Mouse (Mus musculus) thymus, postnatal 4 days (tissue): ENCODE measurements around the gene Col8a2.

Source experiments
- DNase-seq: peaks from one replicate; pipeline ENCODE4 v3.0.0; 2021

Gene Col8a2

GRCm38 (mm10) chr4:126286492-126286891 is at the start of gene Col8a2:
TSS of gene Col8a2 (plus strand) at chr4:126286793.
- DNase-seq, result peak; percentile 28

GRCm38 (mm10) chr4:126237721-126238242 is 48.8 kb upstream of the Col8a2 start:
- DNase-seq, result no peak

GRCm38 (mm10) chr4:126239862-126240475 is 46.6 kb upstream of the Col8a2 start:
- DNase-seq, result no peak

GRCm38 (mm10) chr4:126241956-126242355 is 44.6 kb upstream of the Col8a2 start:
- DNase-seq, result no peak

GRCm38 (mm10) chr4:126242510-126242909 is 44.1 kb upstream of the Col8a2 start:
- DNase-seq, result no peak

- no peak for DNase-seq
These were observed 40.2 kb upstream of the Col8a2 start for GRCm38 (mm10) chr4:126246202-126246889.

- no peak for DNase-seq
These were observed 38.2 kb upstream of the Col8a2 start for GRCm38 (mm10) chr4:126248261-126248868.

- no peak for DNase-seq
These were observed 35.9 kb upstream of the Col8a2 start for GRCm38 (mm10) chr4:126250659-126251058.

GRCm38 (mm10) chr4:126251655-126252254 is 34.8 kb upstream of the Col8a2 start:
- no peak for DNase-seq

GRCm38 (mm10) chr4:126252411-126253237 is 34.0 kb upstream of the Col8a2 start:
- DNase-seq, result no peak

- DNase-seq, result no peak
These were observed 32.8 kb upstream of the Col8a2 start for GRCm38 (mm10) chr4:126253637-126254272.

GRCm38 (mm10) chr4:126254315-126255112 is 32.1 kb upstream of the Col8a2 start:
- DNase-seq, result no peak

GRCm38 (mm10) chr4:126255113-126256001 is 31.2 kb upstream of the Col8a2 start:
- DNase-seq, result peak; percentile 73

- peak; percentile 92 for DNase-seq
These were observed 30.3 kb upstream of the Col8a2 start, which contains the start of gene Map7d1 for GRCm38 (mm10) chr4:126256131-126256791. TSS of gene Map7d1 (minus strand) at chr4:126256343.

- DNase-seq, result peak; percentile 44
These were observed 29.4 kb upstream of the Col8a2 start for GRCm38 (mm10) chr4:126256967-126257881.

GRCm38 (mm10) chr4:126259063-126259462 is 27.5 kb upstream of the Col8a2 start:
- DNase-seq, result no peak

- DNase-seq, result peak; percentile 78
These were observed 27.0 kb upstream of the Col8a2 start for GRCm38 (mm10) chr4:126259523-126260160.
